Mouse (Mus musculus) hindbrain, embryonic 16.5 days (tissue): ENCODE measurements around the gene Rem2. TPM values are rescaled to one million over a fixed set of nuclear protein-coding genes. Genes with fewer than 3 reads are reported as not detected.
A peak's percentile ranks its signal among the peaks of the same experiment; 100 is the strongest.

Source experiments
- ATAC-seq: fragments of 200-750 bp; cut with Nextera tagmentation; 2 replicates; pipeline ENCODE4 v1.8.0; 2017; ENCODE audit warnings: moderate TSS enrichment, moderate library complexity
- H3K27ac ChIP-seq: fragments of 300-500 bp; sonication (generic); 2 replicates; pipeline ENCODE4 v1.5.1; 2014; ENCODE audit warnings: low read depth, mild to moderate bottlenecking, control low read depth, low read length, moderate library complexity
- H3K27me3 ChIP-seq: fragments of 300-500 bp; sonication (generic); replicated peaks from 2 replicates; pipeline ENCODE4 v1.6.1; 2014; ENCODE audit warnings: low read length; ENCODE audit not compliant: control insufficient read depth, insufficient read depth
- H3K36me3 ChIP-seq: fragments of 300-500 bp; sonication (generic); 2 replicates; pipeline ENCODE4 v1.6.1; 2014; ENCODE audit warnings: mild to moderate bottlenecking, low read length, moderate library complexity, mixed read lengths; ENCODE audit not compliant: control insufficient read depth, insufficient read depth
- H3K4me1 ChIP-seq: fragments of 300-500 bp; sonication (generic); 2 replicates; pipeline ENCODE4 v1.6.1; 2014; ENCODE audit warnings: low read depth, low read length; ENCODE audit not compliant: control insufficient read depth, insufficient read depth
- H3K4me2 ChIP-seq: fragments of 300-500 bp; sonication (generic); 2 replicates; pipeline ENCODE4 v1.6.1; 2014; ENCODE audit warnings: mild to moderate bottlenecking, low read length, control low read depth, moderate library complexity
- H3K4me3 ChIP-seq: fragments of 300-500 bp; sonication (generic); 2 replicates; pipeline ENCODE4 v1.5.1; 2014; ENCODE audit warnings: mild to moderate bottlenecking, low read length, control low read depth, moderate library complexity
- H3K9ac ChIP-seq: fragments of 300-500 bp; sonication (generic); 2 replicates; pipeline ENCODE4 v1.6.1; 2014; ENCODE audit warnings: low read depth, mild to moderate bottlenecking, control low read depth, low read length, moderate library complexity
- H3K9me3 ChIP-seq: fragments of 300-500 bp; sonication (generic); 2 replicates; pipeline ENCODE4 v1.6.1; 2014; ENCODE audit warnings: mild to moderate bottlenecking, low read length, moderate library complexity; ENCODE audit not compliant: control insufficient read depth
- WGBS: fragments of 180-500 bp; shearing (Covaris S2); extraction: QIAGEN DNeasy Blood & Tissue Kit; methylation state at CpG from one replicate; pipeline ENCODE4 v1.1.7; 2014; 5-methylcytosine and 5-hydroxymethylcytosine counted together
- polyA plus RNA-seq: library from polyadenylated mRNA; unstranded; fragments of >200 nt; fragmentation: Nextera tagmentation; extraction: Ambion mirVana; gene quantifications from 2 replicates; pipeline ENCODE4 v1.2.1, GENCODE M21; 2015

The Rem2 gene
- polyA plus RNA-seq, 1 experiment from 2014 or later: 38.5 TPM

DNA sequence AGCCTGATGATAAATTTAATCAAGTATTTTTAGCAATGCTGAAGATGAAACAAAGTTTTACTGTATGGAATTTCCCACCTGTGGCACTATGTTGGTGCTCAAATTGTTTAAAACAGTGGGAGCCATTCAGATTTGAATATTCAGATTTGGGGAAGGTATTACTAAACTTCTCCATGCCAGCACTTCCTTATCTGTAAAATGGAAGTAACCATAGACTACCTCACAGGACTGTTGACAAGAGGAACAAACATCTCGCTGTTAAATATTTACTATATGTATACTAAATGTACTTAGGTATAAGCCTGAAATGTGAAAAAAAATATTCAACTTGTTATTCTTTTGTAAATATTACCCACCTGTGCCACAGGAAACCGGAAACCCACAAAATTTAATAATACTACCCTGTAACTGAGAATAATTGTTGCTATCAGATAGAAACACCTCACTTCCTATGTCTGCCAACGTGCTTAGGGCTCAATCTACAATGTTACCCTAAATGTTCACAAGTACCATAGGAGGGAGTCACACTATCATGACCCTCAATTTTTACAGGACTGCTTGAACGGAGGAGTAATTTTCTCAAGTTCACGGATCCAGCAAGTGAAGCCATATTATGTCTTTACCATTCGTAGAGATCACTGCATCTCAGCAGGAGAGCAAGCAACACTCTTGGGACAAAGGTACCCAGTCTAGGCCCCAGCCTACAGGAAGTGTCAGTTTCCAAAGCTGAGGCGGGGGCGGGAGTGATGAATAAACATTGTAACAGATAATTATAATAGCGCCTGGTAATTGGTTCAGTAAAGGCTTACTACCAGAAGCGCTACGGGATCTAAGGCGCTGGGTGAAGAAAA lies 12.6 kb upstream of the Rem2 start:
- WGBS: 15% methylated on average over 12 of the region's 12 CpGs
- H3K36me3 ChIP-seq: peaks cover 4% of the 10 kb centered on the region; the same call in 1 of the 2 replicates
- peak overlapping the region; percentile 88 for H3K4me3 ChIP-seq
- no peaks in the 10 kb centered on the region for H3K9me3 ChIP-seq
- peak overlapping the region; percentile 65 for H3K4me2 ChIP-seq
- peaks cover 3% of the 10 kb centered on the region for H3K4me1 ChIP-seq
- ATAC-seq: peak; percentile 60
- no peaks in the 10 kb centered on the region for H3K27me3 ChIP-seq
- peak overlapping the region; percentile 74 for H3K27ac ChIP-seq
- H3K9ac ChIP-seq: peak overlapping the region; percentile 86

GRCm38 (mm10) chr14:54463959-54464292 lies 12.0 kb upstream of the Rem2 start, which contains the start of gene Lrp10:
Gene Lrp10, plus strand, starts transcription at chr14:54464137.
- 0% methylated on average over 26 of the region's 35 CpGs for WGBS
- no peaks in the 10 kb centered on the region for H3K27me3 ChIP-seq
- peak; percentile 91 for ATAC-seq
- peak within 1 kb of the TSS; percentile 74 for H3K27ac ChIP-seq
- peaks cover 7% of the 10 kb centered on the region for H3K36me3 ChIP-seq
- H3K9me3 ChIP-seq: no peaks in the 10 kb centered on the region
- peaks cover 3% of the 10 kb centered on the region for H3K4me1 ChIP-seq
- peak within 1 kb of the TSS; percentile 88 for H3K4me3 ChIP-seq
- peak within 1 kb of the TSS; percentile 86 for H3K9ac ChIP-seq
- peak within 1 kb of the TSS; percentile 65 for H3K4me2 ChIP-seq

DNA sequence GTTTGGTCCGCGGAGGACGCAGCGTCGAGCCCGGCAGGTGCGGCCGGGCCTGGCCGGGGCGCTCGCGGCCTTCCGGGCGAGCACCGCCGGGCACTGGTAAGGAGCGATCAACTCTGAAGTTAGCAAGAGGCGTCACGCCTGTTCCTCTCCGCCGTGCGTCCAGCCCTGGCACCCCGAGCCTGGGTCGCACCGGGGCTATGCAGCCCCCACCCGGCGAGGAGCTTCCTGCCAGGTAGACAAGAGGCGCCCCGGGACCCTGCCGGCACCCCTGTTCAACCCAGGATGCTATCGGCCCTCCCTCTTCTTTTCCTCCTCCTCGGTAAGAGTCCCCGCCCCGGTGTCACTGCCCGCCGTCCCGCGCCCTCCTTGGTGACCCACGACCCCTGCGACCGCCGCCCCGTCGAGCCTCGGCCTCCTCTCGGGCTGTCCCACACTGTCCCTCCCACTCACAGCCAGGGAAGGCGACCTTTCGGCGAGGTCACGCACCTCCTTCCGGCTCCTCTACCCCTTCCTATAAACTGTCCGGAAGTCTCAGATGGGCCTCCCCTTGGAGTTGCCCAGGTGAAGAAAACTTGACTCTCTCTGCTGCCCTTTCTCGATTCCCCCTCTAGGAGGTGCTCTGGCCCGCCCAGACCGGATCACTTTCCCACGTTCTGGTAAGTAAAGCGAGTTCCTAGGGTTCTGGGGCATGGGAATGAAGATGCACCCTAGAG lies 11.5 kb upstream of the Rem2 start:
- Histone ChIP-seq H3K27me3 (no peaks in the 10 kb centered on the region), H3K36me3 (peaks cover 12% of the 10 kb centered on the region), H3K4me3 (peak overlapping the region; percentile 88), H3K4me2 (peak overlapping the region; percentile 65), H3K27ac (peak overlapping the region; percentile 74), H3K4me1 (peaks cover 3% of the 10 kb centered on the region), H3K9me3 (no peaks in the 10 kb centered on the region), H3K9ac (peak overlapping the region; percentile 86)
- under 1% methylated on average over 41 of the region's 57 CpGs for WGBS
- ATAC-seq: peak; percentile 78

DNA sequence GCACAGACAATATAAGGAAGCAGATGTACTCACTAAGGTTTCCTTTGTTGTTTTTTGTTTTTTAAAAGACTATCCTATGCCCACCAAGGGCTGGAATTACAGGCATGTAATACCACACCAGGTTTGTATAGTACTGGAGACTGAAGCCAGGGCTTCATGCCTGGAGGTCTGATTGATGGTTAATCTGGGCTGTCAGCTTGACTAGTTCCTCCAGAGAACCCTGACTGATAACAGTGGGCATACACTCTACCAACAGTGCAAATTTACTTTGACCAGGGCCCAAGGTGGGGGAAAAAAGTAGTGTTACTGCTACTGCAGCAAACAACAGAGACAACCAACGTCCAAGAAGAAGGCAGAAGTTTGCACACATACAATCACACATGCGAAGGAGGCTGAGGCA lies 4.4 kb upstream of the Rem2 start:
- no peak overlapping the region for H3K9ac ChIP-seq
- no peaks in the 10 kb centered on the region for H3K27me3 ChIP-seq
- no peak for ATAC-seq
- peaks cover 21% of the 10 kb centered on the region for H3K36me3 ChIP-seq
- H3K4me3 ChIP-seq: no peak overlapping the region
- no peak overlapping the region for H3K27ac ChIP-seq
- no peaks in the 10 kb centered on the region for H3K9me3 ChIP-seq
- 93% methylated on average over 2 of the region's 2 CpGs for WGBS
- H3K4me1 ChIP-seq: peaks cover 3% of the 10 kb centered on the region; the same call in 1 of the 2 replicates
- H3K4me2 ChIP-seq: no peak overlapping the region

DNA sequence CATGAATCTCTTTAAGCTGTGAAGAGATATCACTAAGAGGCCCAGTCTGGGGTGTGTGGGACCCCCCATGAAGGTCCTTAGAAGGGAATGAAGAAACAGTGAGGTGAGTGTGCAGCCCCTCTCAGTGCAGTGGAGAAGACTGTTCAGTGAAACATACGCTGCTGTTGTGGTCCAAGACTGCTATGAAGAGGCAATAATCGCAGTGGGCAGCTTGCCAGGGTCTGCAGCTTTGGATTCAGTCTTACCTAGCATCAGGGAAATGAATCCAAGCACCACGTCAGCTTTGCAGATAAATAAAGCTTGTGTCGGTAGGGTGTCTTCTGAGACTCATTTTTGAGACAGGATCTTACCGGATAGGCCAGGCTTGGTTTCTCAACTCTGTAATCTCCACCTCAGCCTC lies 3.2 kb upstream of the Rem2 start:
- Histone ChIP-seq H3K9me3 (no peaks in the 10 kb centered on the region), H3K27ac (no peak overlapping the region), H3K4me1 (peaks cover 10% of the 10 kb centered on the region; the same call in 1 of the 2 replicates), H3K36me3 (peaks cover 21% of the 10 kb centered on the region), H3K4me3 (no peak overlapping the region), H3K9ac (no peak overlapping the region), H3K4me2 (no peak overlapping the region), H3K27me3 (no peaks in the 10 kb centered on the region)
- 58% methylated on average over 5 of the region's 5 CpGs for WGBS
- ATAC-seq: no peak

GRCm38 (mm10) chr14:54474744-54475143 lies 1.2 kb upstream of the Rem2 start:
- H3K4me3 ChIP-seq: no peak overlapping the region
- WGBS: 76% methylated on average over 5 of the region's 5 CpGs
- H3K4me2 ChIP-seq: no peak overlapping the region
- H3K27ac ChIP-seq: no peak overlapping the region
- H3K36me3 ChIP-seq: peaks cover 7% of the 10 kb centered on the region
- no peaks in the 10 kb centered on the region for H3K9me3 ChIP-seq
- no peak overlapping the region for H3K9ac ChIP-seq
- no peaks in the 10 kb centered on the region for H3K27me3 ChIP-seq
- ATAC-seq: no peak
- peaks cover 16% of the 10 kb centered on the region for H3K4me1 ChIP-seq

GRCm38 (mm10) chr14:54477172-54477909 lies 1.4 kb downstream of the Rem2 start:
- Histone ChIP-seq H3K9ac (peak overlapping the region; percentile 71; the same call in 1 of the 2 replicates), H3K27me3 (no peaks in the 10 kb centered on the region), H3K27ac (peak overlapping the region; percentile 71), H3K4me1 (peaks cover 16% of the 10 kb centered on the region), H3K4me2 (peak overlapping the region; percentile 76), H3K4me3 (peak overlapping the region; percentile 52), H3K36me3 (no peaks in the 10 kb centered on the region), H3K9me3 (no peaks in the 10 kb centered on the region)
- WGBS: 56% methylated on average over 15 of the region's 15 CpGs
- no peak; the same call in 1 of the 2 replicates for ATAC-seq

DNA sequence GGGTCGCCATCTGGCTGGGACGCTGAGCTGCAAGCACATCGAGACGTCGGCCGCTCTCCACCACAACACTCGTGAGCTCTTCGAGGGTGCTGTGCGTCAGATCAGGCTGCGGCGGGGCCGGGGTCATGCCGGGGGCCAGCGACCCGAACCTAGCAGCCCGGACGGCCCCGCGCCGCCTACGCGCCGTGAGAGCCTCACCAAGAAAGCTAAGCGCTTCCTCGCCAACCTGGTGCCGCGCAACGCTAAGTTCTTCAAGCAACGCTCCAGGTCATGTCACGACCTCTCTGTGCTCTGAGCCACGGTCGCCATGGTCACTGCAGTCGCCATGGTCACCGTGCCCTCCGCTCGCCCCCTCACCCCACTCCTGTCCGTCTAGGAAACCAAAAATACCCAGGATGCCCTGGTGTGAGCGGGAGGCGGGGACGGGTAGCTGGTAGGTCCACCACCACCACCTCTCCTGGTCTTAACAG lies 3.6 kb downstream of the Rem2 start:
- no peak for ATAC-seq
- Histone ChIP-seq H3K9me3 (no peaks in the 10 kb centered on the region), H3K4me2 (peak overlapping the region; percentile 59), H3K4me3 (peak overlapping the region; percentile 35), H3K4me1 (peaks cover 16% of the 10 kb centered on the region), H3K36me3 (no peaks in the 10 kb centered on the region), H3K27ac (no peak overlapping the region), H3K27me3 (no peaks in the 10 kb centered on the region), H3K9ac (peak overlapping the region; percentile 60)
- 4% methylated on average over 40 of the region's 40 CpGs for WGBS
